Mouse (Mus musculus): ENCODE measurements around the gene Rtl1.

Rtl1 gene

GRCm38 (mm10) chr12:109600230-109600629, at the start of gene Rtl1:
Rtl1 (minus strand) TSS chr12:109600330.
- DNase-seq (ENCODE audit: low read depth, low spot score), result no peak

GRCm38 (mm10) chr12:109640560-109641167, 40.5 kb upstream of the Rtl1 start:
- peak; percentile 20 for DNase-seq (ENCODE audit: low read depth, low spot score)

- DNase-seq (ENCODE audit: low read depth, low spot score), result peak; percentile 59
Measured at GRCm38 (mm10) chr12:109632035-109632434, 31.9 kb upstream of the Rtl1 start.

GRCm38 (mm10) chr12:109628887-109629286, 28.8 kb upstream of the Rtl1 start:
- DNase-seq (ENCODE audit: low read depth, low spot score), result no peak

GRCm38 (mm10) chr12:109626910-109627309, 26.8 kb upstream of the Rtl1 start:
- DNase-seq (ENCODE audit: low read depth, low spot score), result no peak

- DNase-seq (ENCODE audit: low read depth, low spot score), result no peak
Measured at GRCm38 (mm10) chr12:109620196-109620595, 20.1 kb upstream of the Rtl1 start.

GRCm38 (mm10) chr12:109617993-109618392, 17.9 kb upstream of the Rtl1 start:
- DNase-seq (ENCODE audit: low read depth, low spot score), result no peak

- DNase-seq (ENCODE audit: low read depth, low spot score), result no peak
Measured at GRCm38 (mm10) chr12:109617126-109617525, 17.0 kb upstream of the Rtl1 start.

GRCm38 (mm10) chr12:109615371-109615770, 15.2 kb upstream of the Rtl1 start:
- DNase-seq (ENCODE audit: low read depth, low spot score), result no peak

GRCm38 (mm10) chr12:109614416-109614815, 14.3 kb upstream of the Rtl1 start:
- DNase-seq (ENCODE audit: low read depth, low spot score), result no peak

- peak; percentile 53 for DNase-seq (ENCODE audit: low read depth, low spot score)
Measured at GRCm38 (mm10) chr12:109612392-109613385, 12.6 kb upstream of the Rtl1 start.

- DNase-seq (ENCODE audit: low read depth, low spot score), result no peak
Measured at GRCm38 (mm10) chr12:109608576-109609440, 8.7 kb upstream of the Rtl1 start.

GRCm38 (mm10) chr12:109607953-109608352, 7.8 kb upstream of the Rtl1 start:
- no peak for DNase-seq (ENCODE audit: low read depth, low spot score)

- no peak for DNase-seq (ENCODE audit: low read depth, low spot score)
Measured at GRCm38 (mm10) chr12:109607191-109607590, 7.1 kb upstream of the Rtl1 start.

GRCm38 (mm10) chr12:109604982-109605721, 5.0 kb upstream of the Rtl1 start:
- no peak for DNase-seq (ENCODE audit: low read depth, low spot score)

GRCm38 (mm10) chr12:109598551-109599250, 1.4 kb downstream of the Rtl1 start:
- no peak for DNase-seq (ENCODE audit: low read depth, low spot score)

- DNase-seq (ENCODE audit: low read depth, low spot score), result no peak
Measured at GRCm38 (mm10) chr12:109596726-109597125, 3.4 kb downstream of the Rtl1 start.

GRCm38 (mm10) chr12:109596232-109596631, 3.9 kb downstream of the Rtl1 start:
- no peak for DNase-seq (ENCODE audit: low read depth, low spot score)

- no peak for DNase-seq (ENCODE audit: low read depth, low spot score)
Measured at GRCm38 (mm10) chr12:109595753-109596152, 4.4 kb downstream of the Rtl1 start.

GRCm38 (mm10) chr12:109594961-109595360, 5.2 kb downstream of the Rtl1 start:
- DNase-seq (ENCODE audit: low read depth, low spot score), result peak; percentile 72

All from R1 (cell line).